Mouse (Mus musculus): Measurements from ENCODE around the gene Gm11009. TPM values are rescaled to one million over a fixed set of nuclear protein-coding genes. Genes with fewer than 3 reads are reported as not detected.

Gene Gm11009
- not detected for polyA plus RNA-seq (2017; shearing (Covaris generic))

DNA sequence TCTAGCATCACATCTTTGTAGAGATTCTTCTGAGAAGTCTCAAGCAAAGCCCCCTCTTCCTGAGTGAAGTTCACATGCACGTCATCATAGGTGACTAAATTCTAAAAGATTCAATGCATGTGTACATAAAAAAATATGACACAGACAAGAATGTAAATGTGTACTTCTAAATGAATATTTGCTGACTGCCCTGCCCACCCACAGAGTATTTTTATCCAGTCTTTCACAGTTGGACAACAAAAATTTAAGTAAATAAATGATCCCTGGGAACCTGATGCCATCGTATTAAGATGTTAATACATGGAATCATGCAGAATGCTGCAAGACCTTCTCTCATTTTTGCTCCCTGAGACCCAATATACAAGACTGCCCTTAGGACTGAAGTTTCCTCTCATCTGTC, at the start of gene Gm11009:
Gene Gm11009 (minus strand): TSS at position 101 of the 400 bp plus-strand sequence.

Other genes with a start within 250 kb of the Gm11009 start
- 1 to 10 TPM in 1 of 2 experiments, under 1 TPM in 1; 0.54 to 3.3 TPM for gene Gm2004, start 169.7 kb downstream of the Gm11009 start, polyA plus RNA-seq (2017; shearing (Covaris generic))
- 1 to 10 TPM; 6.9 to 7.2 TPM for gene 2210418O10Rik, start 92.9 kb downstream of the Gm11009 start, polyA plus RNA-seq (2017; shearing (Covaris generic))
- gene Gm14435, start 104.1 kb upstream of the Gm11009 start, polyA plus RNA-seq (2017; shearing (Covaris generic)), result 1 to 10 TPM; 6.2 to 8.3 TPM
- gene Gm14434, start 167.3 kb upstream of the Gm11009 start, polyA plus RNA-seq (2017; shearing (Covaris generic)), result 1 to 10 TPM in 1 of 2 experiments, not detected in 1; 2.6 TPM
- not detected for gene Zfp967, start 201.6 kb upstream of the Gm11009 start, polyA plus RNA-seq (2017; shearing (Covaris generic))

All from inflammation-experienced regulatory T-cells (primary cell).